Mouse (Mus musculus): ENCODE results near the gene 1700012B09Rik. TPM values are rescaled to one million over a fixed set of nuclear protein-coding genes. Genes with fewer than 3 reads are reported as not detected.

The 1700012B09Rik gene
- total RNA-seq, 2 experiments from 2014 or later, result 0.50 TPM; not detected in 1

- DNase-seq (ENCODE audit: low spot score in 2 of 2), result no peak
These were observed 31.2 kb downstream of the 1700012B09Rik start for GRCm38 (mm10) chr9:14739498-14740150.

- no peak for DNase-seq (ENCODE audit: low spot score in 2 of 2)
These were observed 39.8 kb downstream of the 1700012B09Rik start for GRCm38 (mm10) chr9:14730941-14731541.

GRCm38 (mm10) chr9:14728365-14728764, 42.5 kb downstream of the 1700012B09Rik start:
- no peak for DNase-seq (ENCODE audit: low spot score in 2 of 2)

- DNase-seq (ENCODE audit: low spot score in 2 of 2), result no peak
These were observed 44.2 kb downstream of the 1700012B09Rik start for GRCm38 (mm10) chr9:14726629-14727028.

- DNase-seq (ENCODE audit: low spot score in 2 of 2), result no peak
These were observed 44.8 kb downstream of the 1700012B09Rik start for GRCm38 (mm10) chr9:14726005-14726404.

GRCm38 (mm10) chr9:14724755-14725420, 45.9 kb downstream of the 1700012B09Rik start:
- no peak for DNase-seq (ENCODE audit: low spot score in 2 of 2)

GRCm38 (mm10) chr9:14721610-14722009, 49.2 kb downstream of the 1700012B09Rik start:
- DNase-seq (ENCODE audit: low spot score in 2 of 2), result no peak

GRCm38 (mm10) chr9:14720384-14720783, 50.4 kb downstream of the 1700012B09Rik start:
- DNase-seq (ENCODE audit: low spot score in 2 of 2), result no peak

- DNase-seq (ENCODE audit: low spot score in 2 of 2), result no peak
These were observed 52.5 kb downstream of the 1700012B09Rik start for GRCm38 (mm10) chr9:14718332-14718691.

- DNase-seq (ENCODE audit: low spot score in 2 of 2), result no peak
These were observed 53.0 kb downstream of the 1700012B09Rik start for GRCm38 (mm10) chr9:14717689-14718331.

GRCm38 (mm10) chr9:14715258-14715657, 55.6 kb downstream of the 1700012B09Rik start:
- DNase-seq (ENCODE audit: low spot score in 2 of 2), result no peak

- DNase-seq (ENCODE audit: low spot score in 2 of 2), result no peak
These were observed 59.9 kb downstream of the 1700012B09Rik start for GRCm38 (mm10) chr9:14710910-14711309.

Other genes starting within 250 kb of the 1700012B09Rik start
- gene Amotl1, start 126.0 kb downstream of the 1700012B09Rik start, total RNA-seq (2021), result 10 to 100 TPM; 13.9 to 15.0 TPM
- gene Piwil4, start 30.3 kb downstream of the 1700012B09Rik start, total RNA-seq (2021), result not detected
- gene Fut4, start 18.6 kb downstream of the 1700012B09Rik start, total RNA-seq (2021), result under 1 TPM; 0.10 to 0.12 TPM
- gene Mre11a, start 13.6 kb upstream of the 1700012B09Rik start, total RNA-seq (2021), result 10 to 100 TPM; 10.9 to 14.0 TPM
- gene Ankrd49, start 13.8 kb upstream of the 1700012B09Rik start, total RNA-seq (2021), result 10 to 100 TPM; 13.4 to 14.2 TPM
- gene Gpr83, start 89.2 kb upstream of the 1700012B09Rik start, total RNA-seq (2021), result 10 to 100 TPM; 13.5 to 16.2 TPM
- not detected for gene Izumo1r, start 132.9 kb upstream of the 1700012B09Rik start, total RNA-seq (2021)

Data from layer of hippocampus, adult 18-20 months (tissue).